Mouse (Mus musculus) midbrain, embryonic 16.5 days (tissue): Measurements from ENCODE around the gene Ptprd. TPM values are rescaled to one million over a fixed set of nuclear protein-coding genes. Genes with fewer than 3 reads are reported as not detected.

Source experiments
- ATAC-seq: fragments of 200-750 bp; cut with Nextera tagmentation; 2 replicates; pipeline ENCODE4 v1.8.0; 2017; ENCODE audit warnings: moderate TSS enrichment
- H3K27ac ChIP-seq: fragments of 300-500 bp; sonication (generic); 2 replicates; pipeline ENCODE4 v1.5.1; 2014; ENCODE audit warnings: mild to moderate bottlenecking, low read length, mixed read lengths
- H3K27me3 ChIP-seq: fragments of 300-500 bp; sonication (generic); 2 replicates; pipeline ENCODE4 v1.6.1; 2014; ENCODE audit warnings: low read depth, low read length, mixed read lengths; ENCODE audit not compliant: control insufficient read depth, insufficient read depth
- H3K36me3 ChIP-seq: fragments of 300-500 bp; sonication (generic); 2 replicates; pipeline ENCODE4 v1.6.1; 2014; ENCODE audit warnings: mild to moderate bottlenecking, low read length, moderate library complexity, mixed read lengths; ENCODE audit not compliant: control insufficient read depth, insufficient read depth
- H3K4me1 ChIP-seq: fragments of 300-500 bp; sonication (generic); 2 replicates; pipeline ENCODE4 v1.6.1; 2014; ENCODE audit warnings: mild to moderate bottlenecking, low read length, mixed read lengths; ENCODE audit not compliant: control insufficient read depth, insufficient read depth
- H3K4me2 ChIP-seq: fragments of 300-500 bp; sonication (generic); 2 replicates; pipeline ENCODE4 v1.6.1; 2014; ENCODE audit warnings: mild to moderate bottlenecking, low read length, mixed read lengths
- H3K4me3 ChIP-seq: fragments of 300-500 bp; sonication (generic); 2 replicates; pipeline ENCODE4 v1.5.1; 2014; ENCODE audit warnings: low read depth, mild to moderate bottlenecking, low read length, moderate library complexity, mixed read lengths
- H3K9ac ChIP-seq: fragments of 300-500 bp; sonication (generic); 2 replicates; pipeline ENCODE4 v1.6.1; 2014; ENCODE audit warnings: low read depth, low read length, mixed read lengths
- H3K9me3 ChIP-seq: fragments of 300-500 bp; sonication (generic); replicated peaks from 2 replicates; pipeline ENCODE4 v1.6.1; 2014; ENCODE audit warnings: mild to moderate bottlenecking, low read length, mixed read lengths; ENCODE audit not compliant: control insufficient read depth, poor library complexity, severe bottlenecking
- WGBS: fragments of 180-500 bp; shearing (Covaris S2); extraction: QIAGEN DNeasy Blood & Tissue Kit; methylation state at CpG from one replicate; pipeline ENCODE4 v1.1.7; 2014; 5-methylcytosine and 5-hydroxymethylcytosine counted together
- polyA plus RNA-seq: library from polyadenylated mRNA; unstranded; fragments of >200 nt; fragmentation: Nextera tagmentation; extraction: Ambion mirVana; gene quantifications from 2 replicates; pipeline ENCODE4 v1.2.1, GENCODE M21; 2015

The Ptprd gene
- polyA plus RNA-seq, 1 experiment from 2014 or later: 90.7 TPM

DNA sequence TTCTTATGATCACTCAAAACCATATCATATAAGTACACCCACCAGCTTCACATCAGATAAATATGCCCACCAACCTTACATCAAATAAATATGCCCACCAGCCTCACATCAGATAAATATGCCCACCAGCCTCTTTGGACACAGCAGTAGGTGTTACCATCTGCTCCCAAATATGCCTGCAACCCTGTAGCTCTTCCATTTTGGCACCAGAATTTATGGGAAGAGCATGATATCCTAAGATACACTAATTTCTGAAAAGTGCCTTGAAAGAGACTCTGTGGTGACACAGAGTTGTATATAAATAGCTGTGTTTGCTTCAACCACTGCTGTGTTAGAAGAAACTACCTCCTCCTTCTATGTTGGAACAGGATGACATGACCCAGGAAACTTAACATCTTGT is 1538.5 kb downstream of the Ptprd start:
- ATAC-seq: no peak
- H3K27me3 ChIP-seq: no peaks in the 10 kb centered on the region
- no peak overlapping the region for H3K4me3 ChIP-seq
- H3K4me2 ChIP-seq: no peak overlapping the region
- H3K9ac ChIP-seq: no peak overlapping the region
- no peaks in the 10 kb centered on the region for H3K4me1 ChIP-seq
- no peaks in the 10 kb centered on the region for H3K9me3 ChIP-seq
- H3K36me3 ChIP-seq: no peaks in the 10 kb centered on the region
- no peak overlapping the region for H3K27ac ChIP-seq

DNA sequence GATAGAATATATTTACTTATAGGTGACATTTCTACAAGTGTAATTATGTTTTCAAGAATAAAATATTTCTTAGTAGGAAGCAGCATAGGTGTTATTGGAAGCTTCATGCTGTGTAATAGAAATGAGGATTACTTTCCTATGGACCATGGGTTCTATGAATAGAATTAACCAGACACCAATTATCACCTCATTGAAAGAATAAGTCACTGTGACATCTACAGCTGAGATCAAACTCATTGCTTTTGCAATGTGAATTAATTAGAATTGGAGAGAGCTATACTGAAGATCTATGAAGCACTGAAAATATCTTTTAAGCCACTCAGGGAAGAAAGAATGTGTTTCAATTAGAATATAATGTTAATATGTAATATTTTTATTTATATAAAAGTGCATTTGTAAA is 1539.1 kb downstream of the Ptprd start:
- no peak overlapping the region for H3K4me3 ChIP-seq
- H3K4me1 ChIP-seq: no peaks in the 10 kb centered on the region
- H3K4me2 ChIP-seq: no peak overlapping the region
- no peaks in the 10 kb centered on the region for H3K36me3 ChIP-seq
- H3K9me3 ChIP-seq: no peaks in the 10 kb centered on the region
- no peak for ATAC-seq
- no peaks in the 10 kb centered on the region for H3K27me3 ChIP-seq
- no peak overlapping the region for H3K27ac ChIP-seq
- H3K9ac ChIP-seq: no peak overlapping the region

DNA sequence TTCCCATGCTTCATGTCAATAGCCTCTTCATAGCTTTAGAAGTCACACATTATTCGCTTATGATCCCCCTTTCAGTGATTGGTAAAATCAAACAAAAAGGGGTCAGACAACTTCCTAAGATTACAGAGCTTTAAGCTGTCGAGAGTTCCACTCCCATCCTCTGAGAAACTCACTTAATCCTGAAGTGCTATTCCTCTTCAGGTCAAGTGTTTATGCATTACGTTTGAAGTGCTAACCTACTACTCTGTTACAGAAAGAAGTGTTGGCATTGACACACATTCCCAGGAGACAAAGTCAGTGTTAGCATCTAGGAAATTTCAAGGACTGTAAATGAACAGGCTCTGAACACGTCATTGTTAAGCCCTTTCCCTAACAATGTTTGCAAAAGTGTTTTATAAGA is 1550.0 kb downstream of the Ptprd start:
- no peak overlapping the region for H3K9ac ChIP-seq
- no peaks in the 10 kb centered on the region for H3K9me3 ChIP-seq
- H3K27ac ChIP-seq: no peak overlapping the region
- H3K4me1 ChIP-seq: no peaks in the 10 kb centered on the region
- no peaks in the 10 kb centered on the region for H3K36me3 ChIP-seq
- H3K27me3 ChIP-seq: no peaks in the 10 kb centered on the region
- 50% methylated on average over 4 of the region's 4 CpGs for WGBS
- H3K4me2 ChIP-seq: no peak overlapping the region
- ATAC-seq: no peak
- no peak overlapping the region for H3K4me3 ChIP-seq

DNA sequence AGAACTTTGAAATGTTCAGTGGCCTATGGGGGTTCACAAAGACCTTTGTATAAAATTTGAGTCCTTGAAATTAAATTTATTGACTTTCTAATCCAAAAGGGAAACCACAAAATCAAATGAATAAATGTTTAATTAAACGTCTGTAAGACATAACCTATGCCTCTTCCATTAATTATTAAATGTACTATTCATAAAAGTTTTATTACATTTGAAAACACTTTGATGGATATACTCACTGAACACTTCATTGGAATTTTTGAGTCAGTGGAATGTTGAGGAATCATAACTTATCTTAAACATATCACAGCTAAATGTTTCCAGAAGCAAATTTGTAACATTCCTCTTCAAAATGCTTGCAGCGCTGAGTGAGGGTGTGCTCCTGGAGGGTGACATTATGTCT is 1551.6 kb downstream of the Ptprd start:
- WGBS: 88% methylated on average over 2 of the region's 2 CpGs
- Histone ChIP-seq H3K4me2 (no peak overlapping the region), H3K4me1 (no peaks in the 10 kb centered on the region), H3K27ac (no peak overlapping the region), H3K9ac (no peak overlapping the region), H3K9me3 (no peaks in the 10 kb centered on the region), H3K4me3 (no peak overlapping the region), H3K36me3 (no peaks in the 10 kb centered on the region), H3K27me3 (no peaks in the 10 kb centered on the region)
- ATAC-seq: no peak

DNA sequence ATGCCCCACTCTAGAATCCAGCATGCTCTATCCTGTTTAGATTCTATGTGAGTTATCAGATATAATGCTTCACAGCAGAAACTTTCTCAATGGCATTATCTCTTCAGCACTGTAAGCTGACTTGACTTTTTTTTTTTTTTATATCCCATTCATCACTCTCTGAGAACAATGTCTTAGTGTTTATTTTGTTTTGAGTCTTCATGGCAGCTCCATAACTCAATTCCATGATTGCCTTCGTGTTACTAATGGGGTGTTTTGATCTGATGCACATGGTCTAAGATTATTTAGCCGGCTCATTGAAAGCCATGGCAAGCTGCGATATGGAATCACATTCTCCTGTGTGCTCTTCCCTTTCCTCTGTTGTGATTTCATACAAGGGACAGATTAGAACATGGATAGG is 1555.0 kb downstream of the Ptprd start:
- no peak overlapping the region for H3K27ac ChIP-seq
- no peaks in the 10 kb centered on the region for H3K4me1 ChIP-seq
- H3K27me3 ChIP-seq: no peaks in the 10 kb centered on the region
- no peak overlapping the region for H3K4me3 ChIP-seq
- 86% methylated on average over 3 of the region's 3 CpGs for WGBS
- H3K9me3 ChIP-seq: no peaks in the 10 kb centered on the region
- no peaks in the 10 kb centered on the region for H3K36me3 ChIP-seq
- H3K4me2 ChIP-seq: no peak overlapping the region
- H3K9ac ChIP-seq: no peak overlapping the region
- no peak for ATAC-seq

DNA sequence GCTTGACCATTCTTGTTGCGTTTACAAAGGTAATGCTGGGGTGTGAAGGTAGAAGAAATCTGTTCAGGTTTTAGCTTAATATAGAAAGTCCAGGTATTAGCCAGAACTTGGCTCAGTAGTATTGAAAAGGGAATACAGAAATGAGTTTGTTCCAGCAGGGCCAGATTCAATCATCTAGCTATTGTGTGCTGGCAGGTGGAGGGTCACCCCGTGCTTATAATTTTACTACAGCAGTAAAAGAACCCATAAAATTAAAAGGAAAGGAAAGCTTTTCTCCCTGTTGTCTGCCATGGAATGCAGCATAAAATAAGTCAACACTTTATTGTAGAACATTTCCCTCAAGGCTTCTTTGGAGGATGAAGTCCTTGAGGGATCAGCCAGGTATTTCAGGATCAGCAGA is 1558.8 kb downstream of the Ptprd start:
- ATAC-seq: no peak
- Histone ChIP-seq H3K9ac (no peak overlapping the region), H3K4me2 (no peak overlapping the region), H3K27ac (no peak overlapping the region), H3K9me3 (no peaks in the 10 kb centered on the region), H3K4me1 (no peaks in the 10 kb centered on the region), H3K4me3 (no peak overlapping the region), H3K27me3 (no peaks in the 10 kb centered on the region), H3K36me3 (no peaks in the 10 kb centered on the region)
- 91% methylated on average over 2 of the region's 2 CpGs for WGBS

DNA sequence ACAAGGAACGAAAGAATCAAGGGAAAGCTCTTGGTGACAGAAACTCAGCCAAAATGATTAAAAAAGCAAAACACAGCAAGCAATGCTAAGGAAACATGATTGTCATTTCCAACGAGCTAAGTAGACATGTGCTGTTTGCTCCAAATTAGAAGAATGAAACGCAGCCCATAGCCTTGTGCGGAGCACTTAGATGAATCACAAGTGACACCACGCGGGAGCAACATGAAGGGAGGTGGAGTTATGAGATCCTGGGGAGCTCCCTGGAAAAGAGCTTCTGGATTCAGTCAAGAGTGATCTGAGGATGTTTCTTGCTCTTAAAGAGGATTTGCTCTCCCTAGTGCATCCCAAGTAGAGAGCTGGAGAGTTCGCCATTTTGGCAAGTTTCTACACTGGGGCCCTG is 1590.0 kb downstream of the Ptprd start:
- Histone ChIP-seq H3K4me2 (no peak overlapping the region), H3K27ac (no peak overlapping the region), H3K4me1 (no peaks in the 10 kb centered on the region), H3K9ac (no peak overlapping the region), H3K36me3 (no peaks in the 10 kb centered on the region), H3K4me3 (no peak overlapping the region), H3K9me3 (no peaks in the 10 kb centered on the region), H3K27me3 (no peaks in the 10 kb centered on the region)
- 74% methylated on average over 7 of the region's 7 CpGs for WGBS
- no peak for ATAC-seq

DNA sequence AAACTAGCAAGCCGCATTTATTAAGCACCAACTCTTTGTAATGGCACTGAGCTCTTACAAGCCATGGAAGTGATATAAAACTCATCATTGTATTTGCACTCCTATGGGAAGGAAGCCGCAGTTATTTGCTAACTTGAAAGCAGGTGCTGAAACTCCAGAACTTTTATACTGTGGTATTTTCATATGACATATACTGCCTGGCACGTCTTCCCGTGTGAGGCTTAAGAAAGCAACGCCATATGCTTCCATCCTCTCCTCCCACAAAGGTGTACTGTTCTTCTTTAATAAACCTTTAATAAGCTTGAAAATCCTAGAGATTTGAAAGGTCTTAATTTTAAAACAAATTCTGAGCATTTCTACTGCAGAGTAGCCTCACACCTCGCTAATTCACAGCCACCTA is 1595.1 kb downstream of the Ptprd start:
- 88% methylated on average over 6 of the region's 6 CpGs for WGBS
- Histone ChIP-seq H3K4me3 (no peak overlapping the region), H3K9me3 (no peaks in the 10 kb centered on the region), H3K4me1 (no peaks in the 10 kb centered on the region), H3K9ac (no peak overlapping the region), H3K4me2 (no peak overlapping the region), H3K36me3 (no peaks in the 10 kb centered on the region), H3K27ac (no peak overlapping the region), H3K27me3 (no peaks in the 10 kb centered on the region)
- ATAC-seq: no peak

DNA sequence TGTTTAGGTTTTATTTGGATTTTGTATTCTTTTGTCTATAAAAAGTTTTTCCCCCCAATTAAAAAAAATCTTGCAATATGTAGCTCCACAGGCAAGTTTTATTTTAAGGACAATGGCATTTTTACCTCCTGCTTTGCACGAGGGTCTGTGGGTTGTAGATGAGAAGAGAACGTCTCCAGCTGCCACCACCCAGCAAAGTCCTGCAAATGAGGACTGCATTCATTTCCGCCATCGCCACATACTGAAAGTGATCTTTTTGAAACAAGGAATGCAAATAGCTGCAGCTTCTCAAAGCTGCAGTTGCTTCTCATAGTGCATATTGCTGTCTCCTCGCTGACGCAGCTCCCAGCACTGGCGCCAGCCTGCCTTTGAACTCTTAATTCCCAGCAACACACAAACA is 1603.5 kb downstream of the Ptprd start:
- no peak overlapping the region for H3K27ac ChIP-seq
- 29% methylated on average over 7 of the region's 7 CpGs for WGBS
- H3K36me3 ChIP-seq: no peaks in the 10 kb centered on the region
- peak overlapping the region; percentile 6; the same call in 1 of the 2 replicates for H3K4me2 ChIP-seq
- no peaks in the 10 kb centered on the region for H3K9me3 ChIP-seq
- no peak for ATAC-seq
- no peaks in the 10 kb centered on the region for H3K27me3 ChIP-seq
- H3K9ac ChIP-seq: no peak overlapping the region
- H3K4me3 ChIP-seq: no peak overlapping the region
- peaks cover 3% of the 10 kb centered on the region; the same call in 1 of the 2 replicates for H3K4me1 ChIP-seq

DNA sequence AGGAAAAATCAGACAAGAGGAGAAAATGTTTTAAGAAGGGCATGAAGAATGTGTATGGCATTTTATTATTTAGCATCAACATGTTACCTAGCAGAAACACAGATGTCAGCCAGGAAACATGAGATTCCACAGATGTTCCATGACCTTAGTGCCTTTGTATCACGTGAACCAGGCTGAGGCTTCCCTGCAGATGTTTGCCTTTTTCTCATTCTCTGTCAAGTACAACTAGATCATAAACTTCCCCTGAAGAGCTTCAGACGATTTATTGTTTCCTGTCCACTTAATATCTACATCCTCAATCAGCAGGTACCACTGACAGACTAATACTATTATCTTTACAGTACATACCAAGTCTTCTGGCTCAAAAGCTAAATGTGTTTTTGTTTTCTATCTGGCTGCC is 1605.0 kb downstream of the Ptprd start:
- H3K36me3 ChIP-seq: no peaks in the 10 kb centered on the region
- no peak for ATAC-seq
- no peak overlapping the region for H3K4me3 ChIP-seq
- H3K9ac ChIP-seq: no peak overlapping the region
- 79% methylated on average over 2 of the region's 2 CpGs for WGBS
- H3K9me3 ChIP-seq: no peaks in the 10 kb centered on the region
- H3K27me3 ChIP-seq: no peaks in the 10 kb centered on the region
- H3K27ac ChIP-seq: no peak overlapping the region
- H3K4me1 ChIP-seq: peaks cover 3% of the 10 kb centered on the region; the same call in 1 of the 2 replicates
- no peak overlapping the region for H3K4me2 ChIP-seq
